Mouse (Mus musculus) thymus, adult 2 months (tissue): ENCODE measurements around the gene Spopl. TPM values are rescaled to one million over a fixed set of nuclear protein-coding genes. Genes with fewer than 3 reads are reported as not detected.
"Not testable (repeated sequence)": the region's sequence is repeated elsewhere in the genome, so short reads cannot be mapped to it uniquely, and the experiment has no call there.

Source experiments
- DNase-seq: peaks from one replicate; pipeline ENCODE4 v3.0.0; 2021
- H3K27ac ChIP-seq: fragments of 200-500 bp; 2 replicates; pipeline ENCODE4 v1.5.1; 2012; ENCODE audit warnings: low read length, control low read depth; ENCODE audit not compliant: control insufficient read depth, insufficient read depth
- H3K27me3 ChIP-seq: fragments of 200-500 bp; 2 replicates; pipeline ENCODE4 v1.6.1; 2012; ENCODE audit warnings: mild to moderate bottlenecking, low read length, moderate library complexity, mixed read lengths; ENCODE audit not compliant: control insufficient read depth, insufficient read depth
- H3K36me3 ChIP-seq: fragments of 200-500 bp; 2 replicates; pipeline ENCODE4 v1.6.1; 2012; ENCODE audit warnings: mild to moderate bottlenecking, low read length, moderate library complexity; ENCODE audit not compliant: control insufficient read depth, insufficient read depth
- H3K4me1 ChIP-seq: fragments of 200-500 bp; replicated peaks from 2 replicates; pipeline ENCODE4 v1.6.1; 2012; ENCODE audit warnings: low read length; ENCODE audit not compliant: control insufficient read depth, insufficient read depth
- H3K4me3 ChIP-seq: fragments of 200-500 bp; 2 replicates; pipeline ENCODE4 v1.5.1; 2012; ENCODE audit warnings: mild to moderate bottlenecking, low read length, control low read depth, moderate library complexity; ENCODE audit not compliant: control insufficient read depth, insufficient read depth
- CTCF ChIP-seq: fragments of 200-500 bp; IDR thresholded peaks from 2 replicates; pipeline ENCODE4 v1.5.1; 2012; ENCODE audit warnings: mild to moderate bottlenecking, control low read depth, low read length, moderate library complexity, borderline replicate concordance; ENCODE audit not compliant: control insufficient read depth, poor library complexity, insufficient read depth; ENCODE audit errors: extremely low read depth
- POLR2A ChIP-seq: fragments of 200-500 bp; IDR thresholded peaks from 2 replicates; pipeline ENCODE4 v1.6.1; 2012; ENCODE audit warnings: mild to moderate bottlenecking, low read length, control low read depth, moderate library complexity; ENCODE audit not compliant: control insufficient read depth, poor library complexity, insufficient read depth; ENCODE audit errors: extremely low read depth
- WGBS: fragments of 180-500 bp; shearing (Covaris S2); methylation state at CpG from one replicate; pipeline ENCODE4 v1.1.7; 2018; 5-methylcytosine and 5-hydroxymethylcytosine counted together
- polyA plus RNA-seq: library from polyadenylated mRNA; depleted of rRNA; stranded (reverse); fragments of >200 nt; gene quantifications from 2 replicates; pipeline ENCODE4 v1.2.3, GENCODE M21; 2012

Gene Spopl
- polyA plus RNA-seq, 1 experiment, result 5.4 TPM

GRCm38 (mm10) chr2:23539967-23540366 is 31.9 kb downstream of the Spopl start:
- DNase-seq, result no peak

GRCm38 (mm10) chr2:23527717-23528116 is 44.2 kb downstream of the Spopl start:
- H3K27ac ChIP-seq, H3K36me3 ChIP-seq, DNase-seq, H3K4me3 ChIP-seq, H3K4me1 ChIP-seq, H3K27me3 ChIP-seq: not testable (repeated sequence)
- 97% methylated on average over 2 of the region's 2 CpGs for WGBS

More at GRCm38 (mm10) chr2:23539967-23540366, 31.9 kb downstream of the Spopl start:
- Histone ChIP-seq H3K4me3 (no peak overlapping the region), H3K27me3 (no peaks in the 10 kb centered on the region), H3K27ac (no peak overlapping the region; the same call in 1 of the 2 replicates), H3K36me3 (no peaks in the 10 kb centered on the region), H3K4me1 (no peaks in the 10 kb centered on the region)
- WGBS, result 18% methylated on average over 4 of the region's 4 CpGs
- TF ChIP-seq CTCF (no peak), POLR2A (no peak)

- no peak for TF ChIP-seq POLR2A
- no peak for TF ChIP-seq CTCF
- H3K27ac ChIP-seq, result no peak overlapping the region
- no peaks in the 10 kb centered on the region for H3K27me3 ChIP-seq
- no peak for DNase-seq
- peaks cover 4% of the 10 kb centered on the region; the same call in 1 of the 2 replicates for H3K36me3 ChIP-seq
- H3K4me3 ChIP-seq, result no peak overlapping the region
- no peaks in the 10 kb centered on the region for H3K4me1 ChIP-seq
- 97% methylated on average over 3 of the region's 3 CpGs for WGBS
These were observed 66.8 kb downstream of the Spopl start for GRCm38 (mm10) chr2:23505141-23505540.

- TF ChIP-seq POLR2A (no peak), CTCF (no peak)
- H3K27ac ChIP-seq, result no peak overlapping the region
- H3K4me1 ChIP-seq, result no peaks in the 10 kb centered on the region
- DNase-seq, result no peak
- H3K36me3 ChIP-seq, result no peaks in the 10 kb centered on the region
- WGBS, result 89% methylated on average over 1 of the region's 1 CpGs
- no peak overlapping the region for H3K4me3 ChIP-seq
- no peaks in the 10 kb centered on the region for H3K27me3 ChIP-seq
These were observed 90.2 kb downstream of the Spopl start for GRCm38 (mm10) chr2:23481715-23482114.

GRCm38 (mm10) chr2:23467471-23467870 is 104.4 kb downstream of the Spopl start:
- H3K27ac ChIP-seq, result no peak overlapping the region
- no peaks in the 10 kb centered on the region for H3K4me1 ChIP-seq
- TF ChIP-seq POLR2A, result no peak
- no peak for TF ChIP-seq CTCF
- DNase-seq, result no peak
- no peaks in the 10 kb centered on the region for H3K36me3 ChIP-seq
- WGBS, result 85% methylated on average over 1 of the region's 1 CpGs
- no peaks in the 10 kb centered on the region for H3K27me3 ChIP-seq
- H3K4me3 ChIP-seq, result no peak overlapping the region

GRCm38 (mm10) chr2:23457452-23457851 is 114.5 kb downstream of the Spopl start:
- H3K4me1 ChIP-seq, result no peaks in the 10 kb centered on the region
- H3K4me3 ChIP-seq, result no peak overlapping the region
- H3K27ac ChIP-seq, result no peak overlapping the region
- no peaks in the 10 kb centered on the region for H3K27me3 ChIP-seq
- TF ChIP-seq CTCF (no peak), POLR2A (no peak)
- no peaks in the 10 kb centered on the region for H3K36me3 ChIP-seq
- no peak for DNase-seq
